Mouse (Mus musculus): ENCODE measurements around the gene Kcnq5. TPM values are rescaled to one million over a fixed set of nuclear protein-coding genes. Genes with fewer than 3 reads are reported as not detected.
A peak's percentile ranks its signal among the peaks of the same experiment; 100 is the strongest.

Kcnq5 gene
- total and polyA plus RNA-seq, 2 experiments from 2014 or later = 2.5 to 11.3 TPM

DNA sequence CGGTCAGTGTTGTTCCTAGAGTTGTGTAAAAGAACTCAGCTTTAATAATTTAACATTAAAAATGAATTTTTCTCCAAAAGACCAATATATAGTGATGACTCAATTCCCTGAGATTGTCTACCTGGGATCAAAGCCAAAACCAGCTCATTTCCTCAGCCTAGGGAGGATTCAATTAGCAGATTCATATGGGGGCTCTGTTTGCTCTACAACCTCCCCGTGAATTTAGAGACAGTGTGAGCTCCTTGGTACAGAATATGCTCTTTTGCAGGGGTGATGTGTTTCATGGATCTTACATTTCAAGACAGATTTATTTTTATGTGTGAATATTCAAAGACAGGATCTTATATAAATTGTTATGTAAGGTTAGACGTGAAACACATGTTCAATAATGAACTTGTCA lies 284.9 kb downstream of the Kcnq5 start:
- ATAC-seq (ENCODE audit: low FRiP score) = no peak
- Histone ChIP-seq H3K4me1 (ENCODE audit: insufficient read depth, low read length) (no peaks in the 10 kb centered on the region), H3K4me3 (ENCODE audit: low read depth, low read length) (no peak overlapping the region), H3K9ac (replicated peaks; ENCODE audit: low read length, poor library complexity, severe bottlenecking) (no peak overlapping the region), H3K9me3 (ENCODE audit: low read length) (no peaks in the 10 kb centered on the region), H3K4me2 (ENCODE audit: low read depth, low read length, poor library complexity, severe bottlenecking) (no peak overlapping the region), H3K27me3 (ENCODE audit: insufficient read depth, low read length) (no peaks in the 10 kb centered on the region), H3K27ac (ENCODE audit: low read depth, low read length) (no peak overlapping the region), H3K36me3 (ENCODE audit: insufficient read depth, low read length) (no peaks in the 10 kb centered on the region)
- WGBS = 68% methylated on average over 3 of the region's 3 CpGs
- DNase-seq (ENCODE audit: low spot score) = peak; percentile 9
- TF ChIP-seq CTCF (IDR thresholded peaks at IDR 0.05) = no peak

DNA sequence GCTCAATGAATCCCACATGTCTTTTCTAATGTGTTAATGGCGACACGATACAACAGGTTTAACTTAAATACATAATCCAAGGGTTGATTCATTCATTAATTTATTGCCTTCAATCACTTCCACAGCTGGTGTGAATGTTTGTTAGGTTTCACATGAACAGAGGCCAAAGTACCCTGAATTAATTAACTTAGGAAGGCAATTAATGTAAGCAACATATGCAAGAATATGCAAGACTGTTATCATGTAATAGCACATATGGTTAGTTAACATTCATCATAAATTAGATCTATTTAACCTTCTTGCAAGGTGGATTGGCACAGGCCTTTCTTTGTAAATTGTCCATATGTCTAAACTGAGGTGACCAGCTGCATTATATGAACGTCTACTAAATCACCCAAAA lies 300.9 kb downstream of the Kcnq5 start:
- Histone ChIP-seq H3K36me3 (ENCODE audit: insufficient read depth, low read length) (no peaks in the 10 kb centered on the region), H3K4me1 (ENCODE audit: insufficient read depth, low read length) (no peaks in the 10 kb centered on the region), H3K4me2 (ENCODE audit: low read depth, low read length, poor library complexity, severe bottlenecking) (no peak overlapping the region), H3K9ac (replicated peaks; ENCODE audit: low read length, poor library complexity, severe bottlenecking) (no peak overlapping the region), H3K9me3 (ENCODE audit: low read length) (no peaks in the 10 kb centered on the region), H3K4me3 (ENCODE audit: low read depth, low read length) (no peak overlapping the region), H3K27me3 (ENCODE audit: insufficient read depth, low read length) (no peaks in the 10 kb centered on the region), H3K27ac (ENCODE audit: low read depth, low read length) (no peak overlapping the region)
- ATAC-seq (ENCODE audit: low FRiP score) (no peak), DNase-seq (ENCODE audit: low spot score) (no peak)
- WGBS = 86% methylated on average over 3 of the region's 3 CpGs
- TF ChIP-seq CTCF (IDR thresholded peaks at IDR 0.05) = no peak

DNA sequence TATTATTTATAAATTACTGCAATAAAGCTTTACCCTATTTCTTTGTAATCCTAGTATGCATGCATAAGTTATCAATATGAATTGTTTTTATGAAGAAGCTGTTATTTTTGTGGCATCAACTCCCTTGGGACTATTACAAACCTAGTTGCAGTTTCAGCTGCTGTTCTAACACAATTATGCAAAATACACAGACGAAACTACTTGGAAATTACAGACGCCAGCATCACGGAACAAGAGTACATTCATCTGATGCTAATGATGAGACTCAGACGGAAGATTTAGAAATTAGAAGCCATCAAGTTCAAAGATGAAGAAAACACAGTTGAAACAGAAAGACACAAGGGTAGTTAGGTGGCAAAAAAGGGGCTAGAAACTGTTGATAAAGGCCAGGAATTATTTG lies 310.9 kb downstream of the Kcnq5 start:
- no peak for TF ChIP-seq CTCF (IDR thresholded peaks at IDR 0.05)

DNA sequence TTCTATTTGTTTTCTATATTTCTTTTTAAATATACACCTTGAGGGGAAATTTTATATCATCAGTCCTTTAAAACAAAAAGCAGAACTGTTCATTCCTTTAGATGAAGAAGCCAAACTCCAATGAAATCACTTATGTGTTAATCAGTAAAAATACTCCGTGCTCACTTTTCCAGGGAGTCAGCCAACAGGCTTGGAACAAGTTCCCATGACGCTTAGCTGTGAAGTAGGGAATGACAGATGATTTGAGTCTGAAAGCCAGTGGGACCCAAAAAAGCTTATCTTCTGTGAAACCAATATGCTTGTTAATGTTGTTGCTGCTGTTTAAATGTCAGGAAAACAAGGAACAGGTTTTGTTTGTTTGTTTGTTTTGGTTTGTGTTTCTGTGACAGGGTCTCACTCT lies 326.3 kb downstream of the Kcnq5 start:
- no peak for TF ChIP-seq CTCF (IDR thresholded peaks at IDR 0.05)
- 50% methylated on average over 2 of the region's 2 CpGs for WGBS
- H3K9me3 ChIP-seq (ENCODE audit: low read length) = no peaks in the 10 kb centered on the region
- no peak overlapping the region for H3K4me3 ChIP-seq (ENCODE audit: low read depth, low read length)
- no peaks in the 10 kb centered on the region for H3K4me1 ChIP-seq (ENCODE audit: insufficient read depth, low read length)
- no peak overlapping the region for H3K4me2 ChIP-seq (ENCODE audit: low read depth, low read length, poor library complexity, severe bottlenecking)
- no peak overlapping the region for H3K27ac ChIP-seq (ENCODE audit: low read depth, low read length)
- H3K9ac ChIP-seq (replicated peaks; ENCODE audit: low read length, poor library complexity, severe bottlenecking) = no peak overlapping the region
- no peaks in the 10 kb centered on the region for H3K36me3 ChIP-seq (ENCODE audit: insufficient read depth, low read length)
- ATAC-seq (ENCODE audit: low FRiP score) (no peak), DNase-seq (ENCODE audit: low spot score) (no peak)
- no peaks in the 10 kb centered on the region for H3K27me3 ChIP-seq (ENCODE audit: insufficient read depth, low read length)

More for the DNA sequence above, 310.9 kb downstream of the Kcnq5 start:
- Histone ChIP-seq H3K36me3 (ENCODE audit: insufficient read depth, low read length) (no peaks in the 10 kb centered on the region), H3K4me2 (ENCODE audit: low read depth, low read length, poor library complexity, severe bottlenecking) (no peak overlapping the region), H3K9me3 (ENCODE audit: low read length) (no peaks in the 10 kb centered on the region), H3K27me3 (ENCODE audit: insufficient read depth, low read length) (no peaks in the 10 kb centered on the region), H3K4me3 (ENCODE audit: low read depth, low read length) (no peak overlapping the region), H3K27ac (ENCODE audit: low read depth, low read length) (no peak overlapping the region), H3K9ac (replicated peaks; ENCODE audit: low read length, poor library complexity, severe bottlenecking) (no peak overlapping the region), H3K4me1 (ENCODE audit: insufficient read depth, low read length) (no peaks in the 10 kb centered on the region)
- WGBS = 47% methylated on average over 4 of the region's 4 CpGs
- ATAC-seq (ENCODE audit: low FRiP score) (no peak), DNase-seq (ENCODE audit: low spot score) (peak; percentile 3)

- H3K4me1 ChIP-seq (ENCODE audit: insufficient read depth, low read length) = no peaks in the 10 kb centered on the region
- DNase-seq (ENCODE audit: low spot score) (no peak), ATAC-seq (ENCODE audit: low FRiP score) (no peak)
- WGBS = 87% methylated on average over 1 of the region's 1 CpGs
- no peak overlapping the region for H3K4me2 ChIP-seq (ENCODE audit: low read depth, low read length, poor library complexity, severe bottlenecking)
- no peak overlapping the region for H3K9ac ChIP-seq (replicated peaks; ENCODE audit: low read length, poor library complexity, severe bottlenecking)
- H3K9me3 ChIP-seq (ENCODE audit: low read length) = no peaks in the 10 kb centered on the region
- H3K4me3 ChIP-seq (ENCODE audit: low read depth, low read length) = no peak overlapping the region
- no peak for TF ChIP-seq CTCF (IDR thresholded peaks at IDR 0.05)
- H3K27me3 ChIP-seq (ENCODE audit: insufficient read depth, low read length) = no peaks in the 10 kb centered on the region
- no peaks in the 10 kb centered on the region for H3K36me3 ChIP-seq (ENCODE audit: insufficient read depth, low read length)
- H3K27ac ChIP-seq (ENCODE audit: low read depth, low read length) = no peak overlapping the region
These were observed 327.7 kb downstream of the Kcnq5 start for GRCm38 (mm10) chr1:21634013-21634412.

DNA sequence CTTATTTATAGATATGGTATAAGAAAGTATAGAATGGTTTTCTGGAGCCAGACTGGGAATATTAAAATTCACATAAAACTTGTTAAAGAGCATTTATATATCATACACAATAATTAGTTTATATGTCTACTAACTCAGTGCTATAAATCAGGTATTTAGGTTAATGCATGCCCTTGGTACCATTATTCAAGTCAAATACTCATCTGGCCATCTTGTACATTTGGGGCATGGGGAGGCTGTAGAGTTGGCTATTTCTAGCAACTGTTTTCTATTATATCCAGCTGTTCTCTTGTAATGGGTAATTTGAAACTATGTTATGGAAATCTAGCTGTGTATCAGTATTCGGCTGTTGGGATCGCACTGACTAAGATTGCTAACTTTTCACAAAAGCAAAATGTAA lies 339.3 kb downstream of the Kcnq5 start:
- H3K27ac ChIP-seq (ENCODE audit: low read depth, low read length) = no peak overlapping the region
- no peaks in the 10 kb centered on the region for H3K9me3 ChIP-seq (ENCODE audit: low read length)
- no peak overlapping the region for H3K4me3 ChIP-seq (ENCODE audit: low read depth, low read length)
- H3K27me3 ChIP-seq (ENCODE audit: insufficient read depth, low read length) = no peaks in the 10 kb centered on the region
- no peak overlapping the region for H3K9ac ChIP-seq (replicated peaks; ENCODE audit: low read length, poor library complexity, severe bottlenecking)
- DNase-seq (ENCODE audit: low spot score) = no peak
- H3K36me3 ChIP-seq (ENCODE audit: insufficient read depth, low read length) = no peaks in the 10 kb centered on the region
- no peaks in the 10 kb centered on the region for H3K4me1 ChIP-seq (ENCODE audit: insufficient read depth, low read length)
- no peak for TF ChIP-seq CTCF (IDR thresholded peaks at IDR 0.05)
- ATAC-seq (ENCODE audit: low FRiP score) = no peak
- H3K4me2 ChIP-seq (ENCODE audit: low read depth, low read length, poor library complexity, severe bottlenecking) = no peak overlapping the region
- 92% methylated on average over 2 of the region's 2 CpGs for WGBS
